Mouse (Mus musculus): ENCODE results near the gene Rdh9.

DNA sequence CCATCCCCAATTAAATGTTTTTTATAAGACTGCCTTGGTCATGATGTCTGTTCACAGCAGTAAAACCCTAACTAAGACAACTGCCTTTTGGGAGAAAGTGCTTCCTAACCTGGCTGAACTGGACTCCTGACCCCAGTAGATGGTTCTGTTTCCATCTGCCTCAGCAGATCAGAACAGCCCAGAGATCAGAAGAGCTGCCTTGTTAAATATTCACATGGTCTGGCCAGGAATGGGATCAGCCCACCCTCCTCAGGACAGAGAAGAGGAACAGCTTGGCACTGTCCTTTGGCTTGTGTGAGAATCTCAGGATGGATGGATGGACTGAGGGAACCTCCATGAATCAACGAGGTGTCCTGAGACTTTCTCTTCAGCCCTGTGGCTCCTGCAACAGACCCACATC is 23.1 kb downstream of the Rdh9 start:
- TF ChIP-seq POLR2A (IDR thresholded peaks at IDR 0.05; ENCODE audit: low read depth, low read length) (no peak), CTCF (conservative IDR thresholded peaks at IDR 0.05; ENCODE audit: insufficient read depth, insufficient read length, low read depth, low read length) (no peak)
